Mouse (Mus musculus) ES-Bruce4 (cell line): ENCODE data around the gene Adam17.

ENCODE experiments used
- CTCF ChIP-seq: IDR thresholded peaks from one replicate; pipeline ENCODE4 v1.8.1; 2011; ENCODE audit warnings: low read depth, low read length
- EP300 ChIP-seq: IDR thresholded peaks from 2 replicates; pipeline ENCODE4 v1.6.1; 2011; ENCODE audit warnings: low read depth, low read length; ENCODE audit not compliant: insufficient read depth
- POLR2A ChIP-seq: IDR thresholded peaks from one replicate; pipeline ENCODE4 v1.8.1; 2011; ENCODE audit warnings: low read length; ENCODE audit not compliant: insufficient read depth

DNA sequence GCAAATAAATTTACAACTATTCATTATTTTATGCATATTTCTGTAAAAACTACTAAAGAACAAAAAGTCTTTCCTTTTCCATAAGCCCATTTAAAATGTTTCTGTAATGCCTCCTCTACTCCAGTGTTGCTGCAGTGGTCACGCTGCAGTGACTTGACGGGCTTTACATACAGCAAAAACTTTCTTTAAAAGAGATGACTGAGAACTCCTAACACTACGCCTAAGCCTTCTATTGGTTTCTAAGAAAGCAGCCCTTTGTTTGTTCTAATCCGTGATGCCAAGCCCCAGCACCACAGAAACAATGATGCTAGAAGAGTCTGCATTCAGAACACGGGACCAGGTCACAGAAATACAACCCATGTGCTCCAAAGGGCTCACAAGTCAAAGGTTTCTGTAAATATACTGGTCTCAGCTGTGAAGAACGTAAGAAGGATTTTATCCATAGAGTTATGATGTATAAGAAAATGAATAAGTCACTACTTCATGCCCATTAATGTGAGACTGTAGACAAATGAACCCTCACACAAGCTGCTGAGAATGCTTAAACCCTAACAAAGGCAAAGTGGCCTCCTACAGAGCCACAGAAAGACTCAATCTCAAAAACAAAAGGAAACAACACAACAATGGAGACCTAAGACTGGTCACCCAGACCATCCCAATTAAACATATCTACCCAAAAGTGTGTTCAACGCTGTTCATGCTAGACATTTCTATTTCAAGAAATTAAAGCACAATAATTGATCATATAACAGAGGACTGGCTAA, 23.1 kb downstream of the Adam17 start:
- TF ChIP-seq CTCF, result no peak
- no peak for TF ChIP-seq POLR2A
- no peak for TF ChIP-seq EP300
